Mouse (Mus musculus) mouse embryonic stem cell (cell line): ENCODE measurements around the gene Dtx3.

Experiments
- in situ Hi-C, 2 experiments: fragments of 300-500 bp; cut with MboI; formaldehyde crosslinking; loops; 1 replicate in 1 of 2; 3 replicates in 1 of 2; pipeline ENCODE4 v1.14.3; 2019 to 2020; ENCODE audit warnings: low sequenced_read_pairs in 2 of 2, low pct_unique_long_range_greater_than_20kb in 1 of 2, mixed read lengths in 1 of 2; ENCODE audit not compliant: unreplicated experiment in 1 of 2

Gene Dtx3

DNA sequence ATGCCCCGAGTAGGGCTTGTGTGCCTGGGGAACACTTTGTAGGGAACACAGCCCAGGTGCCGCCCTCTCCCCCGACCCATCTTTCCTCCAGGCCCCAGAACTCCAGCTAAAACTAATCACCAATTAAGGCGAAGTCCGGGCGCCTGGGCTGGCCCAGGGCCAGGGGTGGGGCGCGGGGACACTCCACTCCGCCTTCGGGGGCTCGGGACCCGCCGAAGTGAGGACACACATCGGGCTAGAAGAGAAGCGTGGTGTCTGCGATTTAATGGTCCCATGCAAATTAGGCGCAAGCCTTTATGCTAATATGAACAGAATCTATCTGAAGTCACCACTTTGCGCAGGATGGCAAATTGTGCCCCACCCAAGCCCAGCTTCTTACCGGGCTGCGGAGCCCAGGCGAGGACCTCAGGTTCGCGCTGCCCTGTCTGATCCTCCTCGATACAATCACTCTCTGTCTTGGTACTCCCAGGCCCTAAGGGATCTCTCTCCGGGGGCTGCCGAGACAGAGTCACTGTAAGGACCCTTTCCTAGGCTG is 6.3 kb downstream of the Dtx3 start:
- in situ Hi-C loops, result loop anchor here in 1 of 2 experiments (5.0 to 10.0 kb wide), 2 partner anchors 33 to 56 kb away; no protein-coding TSS in a partner anchor

DNA sequence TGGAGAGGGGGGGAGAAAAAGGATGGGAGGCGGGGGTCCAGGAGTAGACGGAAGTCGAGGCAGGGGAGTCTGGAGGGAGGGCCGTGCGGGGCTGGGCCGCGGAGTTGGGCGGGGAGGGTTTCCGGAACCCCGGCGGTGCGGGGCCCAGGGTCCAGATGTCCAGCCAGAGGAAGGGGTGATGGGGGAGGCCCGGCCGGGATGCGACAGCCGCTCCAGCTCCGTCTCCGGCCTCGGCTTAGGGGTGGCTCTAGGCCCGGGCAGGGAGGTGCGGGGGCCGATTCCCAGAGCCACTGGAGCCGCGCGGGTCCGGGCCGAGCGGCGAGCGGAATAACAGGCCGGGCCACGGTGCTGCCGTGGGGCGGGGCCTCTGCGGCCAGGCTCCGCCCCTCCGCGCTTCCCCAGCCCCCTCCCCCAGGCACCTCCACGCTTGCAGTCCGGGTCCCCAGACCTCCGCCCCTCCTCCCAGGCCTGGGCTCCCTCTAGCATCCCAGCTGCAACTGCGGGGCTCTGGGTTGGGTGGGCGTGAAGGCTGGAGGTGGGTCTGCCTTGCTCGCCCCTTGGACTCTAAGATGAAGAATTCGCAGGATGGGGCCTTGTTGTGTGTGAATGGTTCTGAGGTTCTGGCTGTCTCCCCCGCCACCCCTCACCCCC is 6.9 kb downstream of the Dtx3 start:
- in situ Hi-C loops, result loop anchor here in 1 of 2 experiments (5.0 to 10.0 kb wide), 2 partner anchors 34 to 56 kb away; no protein-coding TSS in a partner anchor

DNA sequence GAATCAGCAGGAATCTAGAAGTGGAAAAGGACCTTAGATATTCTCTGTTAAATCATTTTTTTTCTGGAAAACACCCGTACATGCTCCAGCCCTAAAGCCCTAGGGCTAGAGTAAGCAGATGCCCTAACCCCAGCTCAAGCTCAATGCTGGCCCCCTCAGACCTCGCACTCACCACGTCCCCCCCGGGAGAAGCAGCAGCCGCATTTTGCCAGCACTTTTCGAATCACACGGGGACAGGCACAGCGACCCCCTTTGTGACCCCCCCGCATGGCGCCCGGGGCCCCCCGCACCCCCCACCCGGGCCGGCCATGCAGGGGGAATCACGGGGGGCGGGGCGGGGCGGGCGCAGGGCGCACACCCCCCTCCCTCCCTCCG is 7.5 kb downstream of the Dtx3 start:
- in situ Hi-C loops, result loop anchor here in 1 of 2 experiments (5.0 to 10.0 kb wide), 2 partner anchors 34 to 57 kb away; no protein-coding TSS in a partner anchor

DNA sequence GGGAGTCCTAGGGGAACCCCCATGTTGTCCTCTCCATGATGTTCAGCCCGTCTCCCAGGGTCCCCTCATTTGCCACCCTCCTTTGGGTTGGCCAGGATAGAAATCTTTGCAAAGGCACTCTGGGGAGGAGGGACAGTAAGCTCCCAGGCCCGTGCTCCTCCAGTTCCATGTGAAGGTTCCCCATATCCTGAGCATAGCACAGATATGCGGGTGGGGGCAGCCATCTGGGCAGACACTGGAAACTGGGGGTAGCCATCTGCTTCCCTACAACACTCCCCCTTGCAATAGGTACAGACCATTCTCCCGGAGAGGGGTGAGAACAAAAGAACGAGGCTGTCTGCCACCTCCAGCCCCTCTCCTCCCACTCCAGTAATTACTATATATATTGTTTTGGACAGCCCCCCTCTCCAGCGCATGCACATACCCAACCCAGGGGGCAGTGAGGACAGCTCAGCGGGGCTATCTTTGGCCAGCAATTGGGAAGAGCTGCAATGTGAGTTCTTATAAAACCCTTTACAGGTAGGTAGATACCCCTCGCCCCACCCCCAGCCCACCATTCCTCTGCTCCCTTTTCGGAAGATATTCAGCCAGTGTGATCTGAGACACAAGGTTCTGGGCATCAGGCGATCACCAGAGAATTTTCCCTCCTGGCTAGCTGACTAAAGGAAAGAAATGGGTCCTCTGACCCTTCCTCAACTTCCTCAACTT is 8.0 kb downstream of the Dtx3 start:
- in situ Hi-C loops, result loop anchor here in 1 of 2 experiments (5.0 to 10.0 kb wide), 2 partner anchors 35 to 57 kb away; no protein-coding TSS in a partner anchor

DNA sequence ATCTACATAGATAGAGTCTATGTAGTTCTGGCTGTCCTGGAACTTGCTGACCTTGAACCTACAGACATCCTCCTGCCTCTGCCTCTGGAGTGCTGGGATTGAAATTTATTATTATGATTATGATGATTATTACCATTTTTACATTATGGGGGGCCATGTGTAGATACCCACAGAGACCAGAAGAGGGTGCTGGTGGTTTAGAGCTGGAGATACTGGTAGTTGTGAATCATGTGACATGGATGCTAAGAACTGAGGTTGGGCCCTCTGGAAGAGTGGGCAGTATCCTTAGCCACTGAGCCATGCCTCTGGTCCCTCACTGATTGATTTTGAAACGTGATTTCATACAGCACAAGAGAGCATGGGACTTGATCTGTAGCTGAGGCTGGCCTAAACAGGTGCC is 9.1 kb downstream of the Dtx3 start:
- in situ Hi-C loops, result loop anchor here in 1 of 2 experiments (5.0 to 10.0 kb wide), 2 partner anchors 36 to 58 kb away; no protein-coding TSS in a partner anchor

DNA sequence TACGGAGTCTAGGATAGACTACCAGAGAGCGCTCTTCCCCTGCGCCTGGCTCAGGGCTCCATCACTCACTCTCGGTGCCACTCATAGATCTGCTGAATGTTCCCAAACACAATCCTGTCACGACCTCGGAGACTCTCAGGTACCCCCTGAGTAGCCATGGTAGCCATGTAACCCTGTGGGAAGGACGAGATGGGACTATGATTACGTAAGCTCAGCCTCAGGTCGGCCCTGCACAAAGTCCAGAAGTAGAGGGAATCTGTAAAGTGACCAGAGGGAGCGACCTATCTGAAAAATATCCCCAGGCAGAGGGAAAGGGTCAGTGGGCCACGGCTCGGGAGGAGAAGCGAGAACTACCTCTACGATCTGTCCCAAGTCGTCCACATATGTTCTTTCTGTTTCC is 10.0 kb downstream of the Dtx3 start:
- in situ Hi-C loops, result loop anchor here in 1 of 2 experiments (5.0 to 10.0 kb wide), 2 partner anchors 37 to 59 kb away; no protein-coding TSS in a partner anchor

DNA sequence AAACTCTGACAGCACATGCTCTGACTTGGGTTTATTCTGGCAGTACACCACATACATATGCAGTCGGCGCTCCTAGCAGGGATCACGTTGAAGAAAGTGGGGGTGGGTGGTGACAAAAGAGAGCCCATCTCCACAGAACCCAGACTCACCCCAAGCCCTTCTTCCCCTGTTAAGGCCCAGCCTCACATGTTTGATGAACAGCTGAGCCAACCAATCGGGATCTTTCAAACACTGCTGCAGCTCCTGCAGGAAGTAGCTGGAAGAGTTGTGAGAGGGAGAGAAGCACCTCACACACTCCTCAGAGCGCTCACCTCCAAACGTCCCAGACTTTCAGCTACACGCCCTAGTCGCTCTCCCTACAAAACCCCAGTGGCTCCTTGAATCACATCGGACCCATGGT is 10.4 kb downstream of the Dtx3 start:
- in situ Hi-C loops, result loop anchor here in 1 of 2 experiments (5.0 to 10.0 kb wide), 2 partner anchors 37 to 60 kb away; no protein-coding TSS in a partner anchor

DNA sequence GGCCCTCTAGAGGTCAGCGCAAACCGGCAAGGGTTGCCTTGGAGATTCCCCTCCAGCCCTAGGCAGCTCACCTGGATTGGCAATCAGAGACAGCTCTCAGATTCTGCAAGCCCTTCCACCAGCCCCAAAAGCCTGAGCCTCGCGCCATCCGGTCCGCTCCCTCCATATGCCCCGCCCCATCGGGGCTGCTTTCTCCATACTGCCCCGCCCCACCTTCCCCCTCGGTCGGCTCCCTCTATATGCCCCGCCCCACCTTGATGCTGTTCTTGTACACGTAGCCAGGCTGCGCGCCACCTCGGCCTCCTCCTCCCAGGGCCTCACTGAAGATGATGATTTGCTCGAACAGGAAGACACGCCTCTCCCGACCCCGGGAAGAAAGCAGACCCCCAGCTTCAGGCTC is 11.8 kb downstream of the Dtx3 start:
- in situ Hi-C loops, result loop anchor here in 1 of 2 experiments (10.0 kb wide), 1 partner anchor 61 kb away; no protein-coding TSS in a partner anchor

DNA sequence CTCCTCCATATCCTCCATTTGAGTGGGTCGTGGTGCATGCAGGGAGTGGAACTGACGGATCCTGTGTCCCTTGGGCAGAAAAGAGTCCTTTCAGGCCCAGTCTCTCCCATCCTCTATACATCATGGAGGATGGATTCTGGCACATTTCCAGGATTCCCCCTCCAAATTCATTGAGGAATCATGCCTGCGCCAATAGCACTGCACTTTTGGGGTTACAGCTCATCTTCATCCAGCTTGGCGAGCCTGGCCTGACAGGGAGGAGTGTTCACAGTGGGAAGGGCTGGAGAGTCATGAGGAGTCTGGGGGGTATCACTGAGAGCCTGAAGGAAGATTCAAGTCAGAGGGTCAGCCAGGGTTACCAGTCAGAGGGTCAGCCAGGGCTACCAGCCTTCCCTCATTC is 12.9 kb downstream of the Dtx3 start:
- in situ Hi-C loops, result loop anchor here in 1 of 2 experiments (10.0 kb wide), 1 partner anchor 62 kb away; no protein-coding TSS in a partner anchor

DNA sequence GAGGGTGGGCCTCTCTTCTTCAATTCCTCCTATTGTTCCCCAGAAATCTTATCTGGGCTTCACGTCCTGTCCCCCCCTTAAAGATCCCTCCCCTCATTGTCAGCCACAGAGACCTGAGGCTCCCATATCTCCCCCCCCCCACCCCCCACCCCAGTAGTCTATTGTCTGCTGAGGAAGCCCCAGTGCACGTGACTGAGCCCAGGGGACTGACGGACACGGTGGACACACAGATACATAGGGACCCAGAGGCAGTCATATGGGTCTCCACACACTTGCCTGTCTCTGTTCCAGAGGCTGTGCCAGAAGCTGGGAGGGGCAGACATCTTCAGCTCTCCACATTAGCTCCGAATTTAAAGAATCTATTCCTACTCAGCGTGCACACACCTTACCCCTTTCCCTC is 14.0 kb downstream of the Dtx3 start:
- in situ Hi-C loops, result loop anchor here in 1 of 2 experiments (10.0 kb wide), 1 partner anchor 63 kb away; no protein-coding TSS in a partner anchor

DNA sequence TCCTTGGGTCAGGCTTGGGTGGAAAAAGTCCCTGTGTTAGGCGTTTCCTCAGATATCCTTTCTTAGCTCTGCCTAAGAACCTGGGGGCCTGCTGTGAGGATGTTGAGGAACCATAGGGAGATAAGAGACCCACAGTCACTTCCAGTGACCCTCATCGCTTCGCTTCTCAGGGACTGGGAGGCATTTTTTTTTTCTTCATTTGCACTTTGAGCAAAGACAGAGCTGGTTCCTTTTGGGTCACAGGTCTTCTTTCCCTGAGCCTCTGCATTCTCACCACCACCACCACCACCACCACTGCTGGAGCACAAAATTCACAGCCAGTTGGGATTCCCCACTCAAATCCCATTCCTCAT is 14.9 kb downstream of the Dtx3 start:
- in situ Hi-C loops, result loop anchor here in 1 of 2 experiments (10.0 kb wide), 1 partner anchor 64 kb away; no protein-coding TSS in a partner anchor

DNA sequence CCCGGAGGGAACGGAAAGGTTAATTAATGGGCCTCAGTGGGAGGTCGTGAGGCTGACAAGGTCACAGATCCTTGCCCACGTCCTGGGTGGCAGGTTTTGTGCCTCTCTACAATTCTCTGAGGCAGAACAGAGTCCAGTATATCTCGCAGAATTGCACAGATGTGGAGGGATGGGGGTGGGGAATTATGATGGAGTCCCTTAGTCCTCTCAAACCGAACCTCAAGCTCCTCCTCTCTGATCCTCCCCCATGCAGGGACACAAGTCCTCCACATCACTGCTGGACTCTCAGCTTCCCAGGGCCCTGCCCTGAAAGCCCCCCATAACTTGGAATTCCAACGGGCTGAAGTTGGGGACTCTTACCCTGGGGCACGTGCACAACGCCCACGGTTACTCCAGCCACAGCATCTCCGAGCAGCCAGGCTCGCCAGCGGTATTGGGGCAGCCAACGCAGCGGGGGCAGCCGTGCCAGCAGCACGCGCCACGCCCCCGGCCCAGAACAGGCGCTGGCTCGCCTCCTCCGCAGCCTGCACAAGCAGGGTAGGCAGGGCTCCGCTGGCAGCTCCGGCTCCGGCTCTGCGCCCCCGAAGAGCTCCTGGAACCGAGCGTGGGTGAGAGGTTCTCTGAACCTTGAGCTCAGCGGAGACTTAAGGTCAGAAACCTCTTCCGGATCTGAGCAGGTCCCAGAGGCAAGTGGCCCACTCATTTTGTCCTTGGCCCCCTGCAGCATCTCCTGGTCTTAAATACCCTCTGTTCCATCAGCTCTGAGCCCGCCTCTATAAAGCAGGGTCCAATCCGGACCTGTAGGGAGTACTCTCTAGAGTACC is 15.4 kb downstream of the Dtx3 start, which contains the start of gene Slc26a10:
Slc26a10 (minus strand) TSS at position 775 of the 824 bp plus-strand sequence.
- in situ Hi-C loops, result loop anchor here (5.0 to 10.0 kb wide), 3 partner anchors 55 to 157 kb away; partner anchors contain the start of gene Os9 (in 1 of the 2)

DNA sequence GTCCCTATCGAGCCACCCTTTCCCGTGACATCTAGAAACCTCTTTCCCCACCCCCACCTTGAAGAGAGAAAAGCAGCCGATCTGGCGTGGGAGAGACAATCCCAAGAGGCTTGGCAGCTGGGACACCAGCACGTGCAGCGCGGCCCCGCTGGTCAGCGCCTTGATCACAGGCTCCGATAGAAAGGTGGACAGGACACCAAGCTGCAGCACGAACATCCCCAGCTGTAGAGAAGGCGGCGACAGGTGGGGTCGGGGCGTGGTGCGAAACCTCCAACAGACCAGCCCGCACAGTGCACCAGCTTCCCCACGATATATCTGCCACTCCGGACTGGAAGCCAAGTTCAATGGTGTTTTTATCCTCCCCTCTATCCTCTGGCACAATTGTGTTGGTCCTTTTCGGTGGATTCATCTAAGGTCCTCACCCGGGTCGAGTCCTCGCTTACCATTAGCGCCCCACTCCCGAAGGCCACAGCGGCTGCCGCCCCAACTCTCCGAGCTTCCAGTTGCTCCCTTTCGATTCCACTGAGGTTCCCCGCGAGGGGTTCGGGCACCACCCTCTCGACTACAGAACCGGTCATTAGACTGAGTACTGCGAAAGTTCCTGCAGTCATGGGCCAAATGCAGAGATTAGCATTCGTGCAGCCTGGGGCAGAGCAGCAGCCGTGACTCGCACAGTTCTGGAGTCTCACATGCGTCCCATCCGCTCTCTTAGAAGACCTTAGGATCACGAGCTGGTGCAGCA is 17.1 kb downstream of the Dtx3 start:
- in situ Hi-C loops, result loop anchor here (5.0 to 10.0 kb wide), 2 partner anchors 54 to 159 kb away; partner anchors contain the start of gene Os9 (in 1 of the 2)

DNA sequence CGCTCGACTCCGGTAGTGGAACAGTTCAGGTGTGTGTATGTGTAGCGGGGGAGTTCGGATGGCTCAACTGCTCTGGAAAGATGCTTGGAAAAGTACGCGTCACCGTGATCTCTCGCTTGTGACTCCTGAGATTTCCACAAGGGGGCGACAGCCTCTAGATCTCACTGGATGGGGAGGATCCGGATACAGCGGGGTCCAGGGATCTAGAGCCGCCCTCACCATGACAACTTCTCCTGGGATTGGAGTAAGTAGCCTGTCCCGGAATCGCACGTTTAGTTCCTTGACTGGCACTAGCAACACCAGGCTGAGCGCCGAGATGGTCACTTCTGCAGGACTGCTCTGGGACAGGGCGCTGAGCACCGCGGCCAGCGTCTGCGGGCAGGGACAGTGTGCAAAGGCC is 17.8 kb downstream of the Dtx3 start:
- in situ Hi-C loops, result loop anchor here (5.0 to 10.0 kb wide), 2 partner anchors 53 to 160 kb away; partner anchors contain the start of gene Os9 (in 1 of the 2)

DNA sequence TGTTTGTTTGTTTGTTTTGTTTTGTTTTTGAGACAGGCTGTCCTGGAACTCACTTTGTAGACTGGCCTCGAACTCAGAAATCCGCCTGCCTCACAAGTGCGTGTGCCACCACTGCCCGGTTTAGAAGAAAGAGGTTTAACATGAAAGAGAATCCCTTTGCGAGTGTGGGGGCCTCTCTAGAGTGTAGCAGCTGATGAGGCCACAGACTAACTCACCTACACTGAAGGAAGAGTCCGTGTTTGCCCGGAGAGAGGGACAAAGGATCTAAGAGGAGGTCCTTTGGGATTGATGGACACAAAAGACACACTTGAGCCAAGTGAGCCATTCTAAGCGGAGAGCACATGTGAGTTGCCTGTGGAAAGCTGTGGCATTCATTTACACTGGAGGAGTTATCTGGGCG is 18.3 kb downstream of the Dtx3 start:
- in situ Hi-C loops, result loop anchor here (5.0 to 10.0 kb wide), 2 partner anchors 52 to 160 kb away; partner anchors contain the start of gene Os9 (in 1 of the 2)

DNA sequence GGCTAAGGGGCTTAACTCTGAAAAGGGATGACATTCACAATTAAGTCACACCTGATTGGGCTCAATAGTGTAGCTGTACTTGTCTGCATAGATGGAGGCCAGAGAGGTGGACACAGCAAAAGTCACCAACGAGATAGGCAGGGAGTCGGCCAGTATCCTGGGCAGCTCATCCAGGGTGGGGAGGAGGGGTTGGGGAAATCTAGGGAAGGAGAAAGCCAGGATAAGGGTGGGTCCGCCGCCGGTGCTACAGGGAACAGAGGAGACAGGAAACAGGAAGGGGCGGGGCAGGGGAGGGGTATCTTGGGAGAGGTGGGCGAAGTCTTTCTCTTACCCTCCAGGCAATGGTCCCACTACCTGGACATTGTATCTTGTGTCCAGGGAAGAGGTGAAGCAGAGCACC is 18.8 kb downstream of the Dtx3 start:
- in situ Hi-C loops, result loop anchor here (5.0 to 10.0 kb wide), 2 partner anchors 52 to 161 kb away; partner anchors contain the start of gene Os9 (in 1 of the 2)

DNA sequence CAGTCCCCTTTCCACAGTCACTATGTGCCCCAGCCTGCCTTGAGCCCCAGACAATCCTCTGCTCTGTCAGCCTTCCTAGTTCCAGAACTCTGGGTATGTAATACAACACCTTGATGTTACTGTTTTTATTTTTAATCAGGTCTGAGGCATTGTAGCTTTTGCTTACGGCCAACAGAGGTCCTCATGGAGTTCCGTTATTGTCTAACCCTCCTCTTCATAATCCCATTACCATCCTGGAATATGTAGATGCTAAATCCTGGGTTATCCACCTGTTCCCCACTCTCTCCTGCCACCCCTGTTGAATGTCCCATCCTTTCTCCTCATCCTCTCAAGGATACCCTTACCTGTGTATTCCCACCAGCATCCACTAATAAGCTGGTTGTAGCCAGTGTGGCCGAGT is 19.3 kb downstream of the Dtx3 start:
- in situ Hi-C loops, result loop anchor here (5.0 to 10.0 kb wide), 2 partner anchors 51 to 161 kb away; partner anchors contain the start of gene Os9 (in 1 of the 2)
